Mouse (Mus musculus) spleen, postnatal 36 days (tissue): ENCODE results near the gene Yipf3.

Experiments used
- DNase-seq, 2 experiments: peaks; one replicate each; pipeline ENCODE4 v3.0.0; 2022; ENCODE audit warnings: low spot score in 2 of 2, mixed read lengths in 1 of 2

Gene Yipf3

GRCm38 (mm10) chr17:46283140-46283539, 35.3 kb downstream of the Yipf3 start:
- no peak for DNase-seq

- DNase-seq, result no peak
Measured at GRCm38 (mm10) chr17:46283911-46284310, 36.0 kb downstream of the Yipf3 start.

DNA sequence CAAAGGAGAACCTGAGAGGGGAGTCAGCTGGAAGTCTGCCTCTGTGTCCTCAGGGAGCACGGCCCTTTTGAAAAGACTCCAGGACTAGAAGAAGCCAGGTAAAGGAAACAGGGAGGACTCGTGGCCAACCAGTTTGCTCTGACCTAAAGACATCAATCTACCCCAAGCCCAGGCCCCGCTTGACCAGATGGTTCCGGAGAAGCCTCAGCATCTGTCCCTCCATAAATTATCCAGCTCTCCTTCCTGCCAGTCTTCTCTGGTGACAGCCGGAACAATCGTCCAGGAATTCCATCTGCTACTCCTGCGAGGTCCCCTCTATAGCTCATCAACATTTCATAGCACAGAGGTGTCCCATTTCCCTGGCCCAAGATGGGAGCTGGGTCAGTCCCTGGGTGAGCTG, 36.8 kb downstream of the Yipf3 start:
- DNase-seq, result no peak

DNA sequence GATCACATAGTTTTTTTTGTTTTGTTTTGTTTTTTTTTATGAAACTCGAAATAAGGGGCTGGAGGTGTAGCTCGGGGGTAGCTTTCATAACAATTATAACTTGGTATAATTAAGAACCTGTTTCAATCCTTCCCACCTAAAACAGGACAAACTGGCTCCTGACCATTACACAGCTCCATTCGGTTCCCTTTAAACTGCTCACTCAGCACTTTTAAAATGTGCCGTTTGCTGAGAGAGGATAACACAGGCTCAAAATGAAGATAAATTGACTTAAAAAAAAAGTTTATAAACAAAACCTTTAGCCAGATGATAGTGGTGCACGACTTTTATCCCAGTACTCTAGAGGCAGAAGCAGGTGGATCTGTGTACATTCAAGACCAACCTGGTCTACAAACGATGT, 37.5 kb downstream of the Yipf3 start:
- DNase-seq, result no peak

DNA sequence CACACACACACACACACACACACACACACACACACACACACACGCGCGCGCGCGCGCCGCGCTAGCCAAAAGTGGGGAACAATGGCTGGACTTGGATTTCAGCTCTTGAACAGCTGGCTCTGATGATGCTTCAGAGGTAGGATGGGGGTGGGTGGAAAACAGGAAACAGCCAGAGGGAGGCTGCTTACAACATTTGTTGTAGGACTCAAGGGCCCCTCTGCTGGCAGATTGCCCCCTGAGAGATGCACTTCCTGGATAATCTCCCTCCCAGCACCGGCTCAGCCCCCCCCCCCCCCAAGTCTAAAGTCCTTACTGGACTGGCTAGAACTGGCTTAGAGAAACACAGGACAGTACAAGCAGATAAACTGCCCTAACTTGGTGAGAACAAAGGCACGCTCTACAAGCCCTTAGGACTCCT, 39.8 kb downstream of the Yipf3 start:
- DNase-seq, result no peak

DNA sequence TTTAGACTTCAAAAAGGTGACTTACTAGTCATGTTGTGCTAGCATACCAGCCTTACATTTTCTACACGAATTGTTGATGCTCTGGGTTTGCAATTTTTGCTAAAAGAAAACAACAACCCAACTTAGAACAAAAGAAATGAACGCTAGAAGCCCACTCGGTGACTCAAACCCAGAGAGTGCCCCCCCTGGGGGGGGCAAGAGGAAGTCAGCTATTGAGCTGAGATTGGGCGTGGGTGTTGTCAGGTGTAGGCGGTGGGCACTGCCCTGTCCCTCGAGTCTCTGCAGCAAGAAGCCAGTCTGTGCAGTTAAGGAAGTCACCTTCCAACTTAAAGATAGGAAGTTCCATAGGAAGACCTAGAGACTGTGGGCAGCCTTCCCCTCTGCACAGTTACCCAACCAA, 48.7 kb downstream of the Yipf3 start:
- DNase-seq, result no peak

- no peak for DNase-seq
Measured at GRCm38 (mm10) chr17:46297028-46297363, 49.1 kb downstream of the Yipf3 start.

DNA sequence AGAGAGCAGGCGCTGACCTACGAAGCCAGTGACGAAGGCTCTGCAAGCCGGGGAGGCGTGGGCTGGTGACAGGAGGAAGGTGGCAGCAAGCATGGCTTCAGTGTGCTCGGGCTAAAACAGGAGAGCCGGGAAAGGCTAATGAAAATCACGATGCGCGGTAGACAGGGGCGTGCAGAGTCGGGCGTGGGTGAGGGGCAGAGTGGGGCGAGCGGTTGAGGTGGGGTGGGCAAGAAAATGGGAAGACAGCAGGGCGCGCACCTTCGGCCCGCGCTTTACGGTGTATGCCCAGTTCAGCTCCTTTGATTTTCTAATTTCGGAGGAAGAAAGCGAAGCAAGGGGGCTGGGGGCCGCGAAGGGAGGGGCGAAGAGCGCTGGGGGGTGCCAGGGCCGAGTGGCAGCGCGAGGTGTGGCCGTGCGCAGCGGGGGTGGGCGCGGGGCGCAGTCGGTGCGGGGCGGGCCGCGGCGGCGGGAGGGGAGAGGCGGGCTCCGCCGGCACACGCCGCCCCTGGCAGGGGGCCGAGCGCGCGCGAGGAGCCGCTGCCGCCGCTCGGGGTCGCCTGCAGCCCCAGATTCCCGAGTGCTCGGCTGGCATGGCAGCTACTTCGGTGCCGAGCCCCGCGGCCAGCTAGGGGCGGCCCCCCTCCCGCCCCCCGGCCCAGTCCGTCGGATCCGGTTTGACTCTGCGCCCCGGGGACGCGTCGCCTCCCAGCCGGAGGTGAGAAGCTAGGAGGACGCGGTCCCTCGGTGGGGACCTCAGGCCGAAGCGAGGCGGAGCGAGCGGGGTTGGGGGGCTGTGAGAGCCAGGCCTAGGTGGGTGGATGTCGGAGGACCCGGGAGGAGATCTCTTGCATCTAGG, 49.7 kb downstream of the Yipf3 start, which contains the start of gene Dlk2:
Gene Dlk2, plus strand, starts transcription at position 58 of the 856 bp plus-strand sequence.
- no peak for DNase-seq

DNA sequence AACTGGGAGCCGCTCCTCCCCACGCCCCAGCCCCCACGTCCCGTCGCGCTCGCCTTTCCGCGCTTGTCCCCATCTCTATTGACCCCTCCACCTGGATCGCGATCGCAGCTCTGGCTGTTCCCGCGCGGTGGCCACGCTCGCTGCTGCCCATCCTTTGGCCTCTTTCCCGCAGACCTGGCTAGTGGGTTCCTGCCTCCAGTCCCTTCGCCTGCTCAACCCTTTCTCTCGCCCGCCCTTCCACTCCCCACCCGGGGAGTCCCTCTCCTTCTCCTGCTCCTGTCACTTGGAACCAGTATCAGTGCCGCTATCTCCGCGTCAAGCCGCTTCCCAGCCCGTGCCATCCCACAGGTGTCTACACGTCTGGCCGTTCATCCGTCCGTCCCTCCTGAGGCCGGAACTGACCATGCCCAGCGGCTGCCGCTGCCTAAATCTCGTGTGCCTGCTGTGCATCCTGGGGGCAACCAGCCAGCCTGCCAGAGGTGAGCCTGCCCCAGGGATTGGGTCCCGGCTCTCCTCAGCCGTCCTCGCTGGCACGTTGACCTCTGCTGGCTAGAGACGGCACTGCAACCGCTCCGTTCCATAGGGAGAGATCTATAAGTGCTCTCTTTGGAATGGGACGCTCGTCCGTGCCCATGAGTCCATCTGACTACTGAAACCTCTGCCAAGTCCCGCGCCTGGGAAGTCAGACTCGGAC, 50.5 kb downstream of the Yipf3 start:
- peak; percentile 39 to 44 for DNase-seq

- DNase-seq, result no peak
Measured at GRCm38 (mm10) chr17:46301892-46302291, 54.0 kb downstream of the Yipf3 start.
